Mouse (Mus musculus) brain, adult 2 months (tissue): ENCODE measurements around the gene Prima1.

Source experiments
- DNase-seq: peaks from one replicate; pipeline ENCODE4 v3.0.0; 2011; ENCODE audit warnings: low read depth, low spot score

The Prima1 gene

DNA sequence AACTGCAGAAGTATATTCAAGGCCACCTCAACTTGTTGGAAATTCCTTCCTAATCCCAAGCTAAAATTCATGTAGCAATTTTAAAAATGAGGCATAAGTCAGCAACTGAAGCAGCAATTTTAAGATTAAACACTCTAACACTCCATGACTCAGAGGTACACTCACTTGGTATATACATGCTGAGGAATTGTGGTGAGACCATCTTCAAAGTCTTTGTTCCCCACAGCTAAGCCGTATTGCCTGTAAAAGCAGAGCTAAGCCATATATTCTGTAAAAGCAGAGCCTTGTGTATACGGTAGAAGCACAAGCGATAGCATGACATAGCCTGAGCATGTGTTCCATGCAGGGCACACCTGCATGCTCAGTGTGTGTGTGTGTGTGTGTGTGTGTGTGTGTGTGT is 86.5 kb downstream of the Prima1 start:
- DNase-seq, result peak; percentile 55

DNA sequence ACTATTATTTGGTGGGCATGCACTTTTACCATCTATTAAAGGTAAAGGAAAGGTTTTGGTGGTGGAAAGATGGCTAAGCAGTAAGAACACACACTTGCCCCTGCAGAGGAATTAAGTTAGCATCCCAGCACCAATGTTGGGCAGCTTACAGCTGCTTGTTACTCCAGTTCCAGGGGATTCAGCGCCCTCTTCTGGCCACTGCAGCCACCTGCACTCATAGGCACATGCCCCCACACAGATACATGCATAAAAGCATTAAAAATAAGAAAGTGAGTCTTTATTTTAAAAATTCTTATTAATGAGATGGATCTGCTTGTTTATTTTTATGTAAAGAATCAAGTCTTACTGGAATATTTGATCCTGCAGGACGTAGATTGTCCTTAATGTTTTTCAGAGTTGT is 87.0 kb downstream of the Prima1 start:
- DNase-seq, result no peak

DNA sequence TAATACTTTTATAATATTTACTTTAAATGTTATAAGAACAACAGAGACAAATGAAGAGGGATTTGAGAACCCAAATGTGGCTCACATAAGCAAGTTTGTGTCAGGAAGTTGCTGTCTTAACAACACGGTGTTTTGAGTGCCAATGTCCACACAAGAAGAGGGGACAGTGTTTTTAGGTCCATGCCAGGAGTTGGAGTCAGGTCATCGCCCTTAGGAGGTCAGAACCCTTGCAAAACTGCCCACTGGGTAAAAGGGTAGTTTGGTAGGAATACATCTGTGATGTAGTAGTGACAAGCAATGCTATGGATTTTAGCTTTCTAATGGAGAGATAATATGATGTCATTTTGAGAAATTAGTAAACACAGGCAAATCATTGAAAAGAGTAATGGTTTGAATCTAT is 91.7 kb downstream of the Prima1 start:
- no peak for DNase-seq
